Mouse (Mus musculus) limb, embryonic 15.5 days (tissue): ENCODE results near the gene Aldh1a3. TPM values are rescaled to one million over a fixed set of nuclear protein-coding genes. Genes with fewer than 3 reads are reported as not detected.

ENCODE experiments used
- ATAC-seq: fragments of 200-750 bp; cut with Nextera tagmentation; 2 replicates; pipeline ENCODE4 v1.8.0; 2017; ENCODE audit warnings: low read depth, moderate TSS enrichment; ENCODE audit not compliant: insufficient number of reproducible peaks, low FRiP score, low TSS enrichment
- H3K27ac ChIP-seq: fragments of 300-500 bp; sonication (generic); 2 replicates; pipeline ENCODE4 v1.5.1; 2015; ENCODE audit warnings: moderate library complexity, mild to moderate bottlenecking, inconsistent platforms
- H3K27me3 ChIP-seq: fragments of 300-500 bp; sonication (generic); 2 replicates; pipeline ENCODE4 v1.6.1; 2015; ENCODE audit warnings: inconsistent platforms
- H3K36me3 ChIP-seq: fragments of 300-500 bp; sonication (generic); 2 replicates; pipeline ENCODE4 v1.6.1; 2015; ENCODE audit warnings: inconsistent platforms
- H3K4me1 ChIP-seq: fragments of 300-500 bp; sonication (generic); 2 replicates; pipeline ENCODE4 v1.6.1; 2015; ENCODE audit warnings: inconsistent platforms
- H3K4me2 ChIP-seq: fragments of 300-500 bp; sonication (generic); 2 replicates; pipeline ENCODE4 v1.6.1; 2015; ENCODE audit warnings: mild to moderate bottlenecking, inconsistent platforms
- H3K4me3 ChIP-seq: fragments of 300-500 bp; sonication (generic); 2 replicates; pipeline ENCODE4 v1.5.1; 2015; ENCODE audit warnings: mild to moderate bottlenecking, inconsistent platforms
- H3K9ac ChIP-seq: fragments of 300-500 bp; sonication (generic); 2 replicates; pipeline ENCODE4 v1.6.1; 2015; ENCODE audit warnings: inconsistent platforms
- H3K9me3 ChIP-seq: fragments of 300-500 bp; sonication (generic); 2 replicates; pipeline ENCODE4 v1.6.1; 2016; ENCODE audit warnings: inconsistent platforms
- WGBS: fragments of 180-500 bp; shearing (Covaris S2); methylation state at CpG from one replicate; pipeline ENCODE4 v1.1.7; 2015; 5-methylcytosine and 5-hydroxymethylcytosine counted together
- polyA plus RNA-seq: library from polyadenylated mRNA; unstranded; fragments of >200 nt; fragmentation: Nextera tagmentation; extraction: Ambion mirVana; gene quantifications from 2 replicates; pipeline ENCODE4 v1.2.1, GENCODE M21; 2015

Aldh1a3 gene
- polyA plus RNA-seq, 1 experiment from 2014 or later = 9.4 TPM

DNA sequence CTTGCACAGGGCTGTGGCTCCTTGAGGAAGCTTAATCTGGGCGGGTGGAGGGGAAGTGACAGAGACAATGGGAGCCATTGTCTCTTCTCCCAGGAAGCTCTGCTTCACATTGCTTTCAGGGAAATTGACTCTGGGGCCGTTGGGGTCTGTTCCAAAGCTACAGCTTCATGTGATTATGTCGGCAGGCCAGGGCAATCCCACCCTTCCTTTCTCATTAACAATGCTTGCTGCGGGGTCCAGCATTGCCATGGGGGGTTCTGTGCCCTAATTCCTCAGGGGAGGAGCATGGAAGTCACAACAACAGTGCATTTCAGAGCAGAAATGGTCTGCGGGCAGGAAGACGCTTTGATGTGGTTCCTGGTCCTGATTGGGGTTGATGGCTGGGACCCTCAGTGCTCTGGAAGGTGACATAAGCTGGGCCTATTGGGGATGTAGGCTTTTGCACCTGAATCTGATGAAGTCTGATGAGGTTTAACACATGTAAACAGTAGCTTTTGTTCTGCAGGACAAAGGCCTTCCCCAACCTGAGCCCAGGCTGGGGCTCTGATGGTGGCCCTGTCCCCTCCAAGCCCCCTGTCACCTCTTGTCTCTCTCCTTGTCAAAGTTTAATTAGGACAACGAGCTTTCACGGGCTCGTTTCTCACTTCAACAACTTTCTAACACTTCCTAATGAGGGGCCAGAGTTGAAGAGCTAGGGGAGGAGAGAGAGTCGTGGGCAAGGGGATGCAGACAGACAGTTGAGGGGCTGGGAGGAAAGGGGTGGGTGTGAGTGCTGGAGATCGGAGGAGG, 18.0 kb upstream of the Aldh1a3 start:
- Histone ChIP-seq H3K27ac (no peak overlapping the region), H3K4me1 (peaks cover 34% of the 10 kb centered on the region), H3K9me3 (no peaks in the 10 kb centered on the region), H3K4me2 (no peak overlapping the region), H3K27me3 (no peaks in the 10 kb centered on the region), H3K4me3 (no peak overlapping the region), H3K9ac (no peak overlapping the region), H3K36me3 (no peaks in the 10 kb centered on the region)
- no peak for ATAC-seq
- 40% methylated on average over 11 of the region's 11 CpGs for WGBS

GRCm38 (mm10) chr7:66444706-66445105, 17.4 kb upstream of the Aldh1a3 start:
- no peak overlapping the region for H3K27ac ChIP-seq
- no peak for ATAC-seq
- 73% methylated on average over 5 of the region's 5 CpGs for WGBS
- no peak overlapping the region for H3K4me2 ChIP-seq
- no peak overlapping the region for H3K4me3 ChIP-seq
- no peak overlapping the region for H3K9ac ChIP-seq
- peaks cover 28% of the 10 kb centered on the region for H3K4me1 ChIP-seq
- no peaks in the 10 kb centered on the region for H3K9me3 ChIP-seq
- H3K36me3 ChIP-seq = no peaks in the 10 kb centered on the region
- H3K27me3 ChIP-seq = no peaks in the 10 kb centered on the region

DNA sequence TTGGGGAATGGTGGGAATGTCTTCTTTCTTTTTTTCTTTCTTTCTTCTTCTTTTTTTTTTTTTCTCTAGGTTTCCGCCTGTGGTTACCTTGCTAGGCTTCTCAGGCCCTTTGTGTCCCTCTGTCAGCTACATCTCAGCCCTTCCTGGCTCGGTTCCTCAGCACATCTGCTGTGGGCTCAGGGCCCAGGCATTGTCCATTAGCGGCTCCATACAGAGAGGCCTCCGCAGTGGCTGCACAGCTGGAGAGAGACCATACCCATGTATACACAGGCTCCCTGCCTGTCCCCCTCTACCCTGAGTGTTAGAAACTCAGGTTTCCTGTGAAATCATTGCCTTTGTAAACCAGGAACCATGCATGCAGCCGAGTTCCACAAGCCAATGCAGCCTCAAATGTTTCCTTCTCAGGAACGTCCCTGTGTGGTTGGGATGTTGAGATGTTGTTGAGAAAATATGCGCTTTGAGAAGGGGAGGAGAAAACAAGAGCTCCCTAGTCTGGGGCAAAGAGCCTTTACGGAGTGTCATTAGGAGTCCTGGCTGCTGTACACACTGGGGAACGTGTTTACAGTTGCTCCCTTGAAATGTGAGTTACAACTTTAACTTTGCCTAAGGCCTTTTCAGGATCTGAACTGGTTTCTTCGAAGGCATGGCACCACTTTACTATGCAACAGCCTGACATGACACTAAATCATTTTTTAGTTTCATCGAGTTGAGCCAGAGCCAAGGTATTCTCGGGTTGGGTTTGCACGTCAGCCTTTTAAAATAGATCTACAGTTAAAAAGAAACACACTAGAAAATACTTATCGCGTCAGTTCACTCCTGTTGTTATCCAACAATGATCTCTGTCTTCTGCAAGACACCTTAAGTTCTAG, 15.4 kb upstream of the Aldh1a3 start:
- no peak overlapping the region for H3K4me3 ChIP-seq
- no peak overlapping the region for H3K9ac ChIP-seq
- no peak overlapping the region for H3K4me2 ChIP-seq
- peaks cover 35% of the 10 kb centered on the region for H3K4me1 ChIP-seq
- 28% methylated on average over 15 of the region's 15 CpGs for WGBS
- no peaks in the 10 kb centered on the region for H3K9me3 ChIP-seq
- peak overlapping the region; percentile 67 for H3K27ac ChIP-seq
- no peaks in the 10 kb centered on the region for H3K36me3 ChIP-seq
- no peaks in the 10 kb centered on the region for H3K27me3 ChIP-seq
- no peak for ATAC-seq

DNA sequence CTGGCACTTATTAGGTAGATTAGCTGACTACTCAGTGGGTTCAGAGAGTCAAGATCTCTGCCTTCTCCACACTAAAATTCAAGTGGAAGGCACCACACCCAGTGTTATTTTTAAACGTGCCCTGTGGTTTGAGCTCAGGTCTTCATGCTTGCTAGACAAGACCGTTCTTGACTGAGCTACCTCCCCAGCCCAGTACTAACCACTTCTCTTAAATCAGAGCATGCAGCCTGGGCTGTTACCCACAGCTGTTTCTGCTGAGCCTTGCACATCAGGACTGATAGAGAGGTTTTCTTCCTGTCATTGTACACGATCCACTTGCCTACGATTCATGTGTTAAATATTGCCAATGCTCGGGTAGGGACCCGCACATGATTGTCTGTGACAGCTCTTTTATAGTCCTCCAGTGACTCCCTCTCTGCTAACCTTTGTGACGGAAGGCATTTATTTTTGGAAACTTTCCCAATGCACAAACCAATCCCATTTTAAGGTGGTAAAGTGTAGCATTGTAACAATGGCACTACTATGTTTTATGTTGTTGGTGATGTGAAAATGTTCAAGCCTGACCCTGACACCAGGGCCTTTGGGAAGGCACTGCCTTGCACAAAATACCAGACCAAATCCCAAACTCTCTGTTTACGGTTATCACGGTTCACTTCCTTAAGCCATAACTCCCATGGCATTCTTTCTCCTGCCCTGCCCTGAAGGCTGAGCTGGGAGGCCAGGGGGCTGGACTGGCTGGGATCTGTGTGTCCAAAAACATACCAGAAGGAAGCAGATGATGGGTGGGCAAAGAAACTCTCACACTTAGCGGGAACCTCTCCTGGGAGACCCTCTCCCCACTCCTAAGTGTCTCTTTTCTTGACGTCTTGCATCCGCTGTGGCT, 11.7 kb upstream of the Aldh1a3 start:
- H3K4me1 ChIP-seq = peaks cover 26% of the 10 kb centered on the region
- no peak overlapping the region for H3K4me3 ChIP-seq
- no peaks in the 10 kb centered on the region for H3K36me3 ChIP-seq
- no peak overlapping the region for H3K4me2 ChIP-seq
- H3K27me3 ChIP-seq = 0 out of 2 replicates have a peak, but pooled peaks cover 2% of the 10 kb centered on the region
- ATAC-seq = no peak
- no peak overlapping the region for H3K9ac ChIP-seq
- H3K27ac ChIP-seq = no peak overlapping the region
- H3K9me3 ChIP-seq = no peaks in the 10 kb centered on the region
- WGBS = 49% methylated on average over 12 of the region's 12 CpGs

DNA sequence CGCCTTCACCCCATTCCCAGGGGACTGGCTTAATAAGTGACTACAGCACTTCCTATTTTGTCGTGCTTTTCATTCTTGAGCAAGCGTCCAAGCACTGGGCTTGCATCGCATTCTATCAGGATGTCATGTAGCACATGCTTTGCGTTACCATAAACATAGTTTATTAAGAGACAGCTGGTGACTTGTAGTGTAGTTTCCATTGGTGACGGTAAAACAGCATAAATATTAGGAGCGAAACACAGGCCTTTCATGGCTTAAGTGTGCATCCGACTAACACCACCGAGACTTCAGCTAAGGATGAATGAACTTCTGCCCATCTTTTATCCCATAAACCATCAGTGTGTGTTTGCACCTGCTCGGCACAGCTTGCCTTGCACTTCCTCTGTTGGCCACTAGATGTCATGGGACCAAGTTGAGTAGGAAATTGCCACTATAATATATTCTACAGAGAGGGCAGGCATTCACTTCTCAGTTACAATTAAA, 7.2 kb upstream of the Aldh1a3 start:
- Histone ChIP-seq H3K9me3 (no peaks in the 10 kb centered on the region), H3K27ac (no peak overlapping the region), H3K36me3 (no peaks in the 10 kb centered on the region), H3K4me3 (no peak overlapping the region), H3K4me2 (no peak overlapping the region), H3K27me3 (peaks cover 8% of the 10 kb centered on the region), H3K9ac (no peak overlapping the region), H3K4me1 (0 out of 2 replicates have a peak, but pooled peaks cover 7% of the 10 kb centered on the region)
- 35% methylated on average over 10 of the region's 10 CpGs for WGBS
- no peak for ATAC-seq

GRCm38 (mm10) chr7:66427053-66427436, 272 bp downstream of the Aldh1a3 start:
- ATAC-seq = no peak

GRCm38 (mm10) chr7:66421903-66422302, 5.4 kb downstream of the Aldh1a3 start:
- Histone ChIP-seq H3K27ac (no peak overlapping the region), H3K4me2 (no peak overlapping the region), H3K36me3 (no peaks in the 10 kb centered on the region), H3K27me3 (peaks cover 25% of the 10 kb centered on the region), H3K9ac (no peak overlapping the region), H3K9me3 (no peaks in the 10 kb centered on the region), H3K4me3 (no peak overlapping the region), H3K4me1 (peaks cover 6% of the 10 kb centered on the region)
- WGBS = 65% methylated on average over 8 of the region's 8 CpGs
- ATAC-seq = no peak

More at GRCm38 (mm10) chr7:66427053-66427436, 272 bp downstream of the Aldh1a3 start:
- H3K9ac ChIP-seq = no peak overlapping the region
- H3K4me2 ChIP-seq = peak overlapping the region; percentile 97
- peaks cover 56% of the 10 kb centered on the region for H3K27me3 ChIP-seq
- peak overlapping the region; percentile 50 for H3K4me3 ChIP-seq
- peaks cover 21% of the 10 kb centered on the region for H3K4me1 ChIP-seq
- no peaks in the 10 kb centered on the region for H3K9me3 ChIP-seq
- 4% methylated on average over 21 of the region's 23 CpGs for WGBS
- no peaks in the 10 kb centered on the region for H3K36me3 ChIP-seq
- H3K27ac ChIP-seq = no peak overlapping the region

DNA sequence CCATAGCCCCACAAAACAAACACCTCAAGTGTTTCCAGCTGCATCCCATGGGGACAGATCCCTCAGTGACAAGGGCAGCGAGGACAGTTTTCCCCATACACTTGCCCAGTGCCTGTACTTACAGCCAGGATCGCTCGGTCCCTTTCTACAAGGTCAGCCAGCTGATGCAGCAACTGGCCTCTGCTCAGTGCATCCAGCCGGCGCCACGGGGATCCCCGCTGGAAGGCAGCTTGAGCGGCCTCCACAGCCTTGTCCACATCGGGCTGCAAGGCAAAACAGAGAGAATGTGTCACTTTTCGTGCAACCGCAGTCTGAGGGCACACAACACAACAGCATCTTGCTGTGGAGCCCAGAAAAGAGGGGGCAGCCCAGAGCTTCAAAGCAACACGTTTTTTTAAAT, 8.3 kb downstream of the Aldh1a3 start:
- WGBS = 55% methylated on average over 12 of the region's 12 CpGs

GRCm38 (mm10) chr7:66416829-66417228, 10.5 kb downstream of the Aldh1a3 start:
- no peak for ATAC-seq
- H3K4me3 ChIP-seq = no peak overlapping the region
- H3K4me2 ChIP-seq = no peak overlapping the region
- no peaks in the 10 kb centered on the region for H3K9me3 ChIP-seq
- H3K4me1 ChIP-seq = no peaks in the 10 kb centered on the region
- H3K27me3 ChIP-seq = 0 out of 2 replicates have a peak, but pooled peaks cover 3% of the 10 kb centered on the region
- 77% methylated on average over 4 of the region's 4 CpGs for WGBS
- no peak overlapping the region for H3K27ac ChIP-seq
- H3K9ac ChIP-seq = no peak overlapping the region
- H3K36me3 ChIP-seq = no peaks in the 10 kb centered on the region

More for the DNA sequence above, 8.3 kb downstream of the Aldh1a3 start:
- H3K27me3 ChIP-seq = no peaks in the 10 kb centered on the region
- no peak overlapping the region for H3K9ac ChIP-seq
- H3K27ac ChIP-seq = no peak overlapping the region
- H3K9me3 ChIP-seq = no peaks in the 10 kb centered on the region
- no peak for ATAC-seq
- H3K4me2 ChIP-seq = no peak overlapping the region
- no peak overlapping the region for H3K4me3 ChIP-seq
- no peaks in the 10 kb centered on the region for H3K4me1 ChIP-seq
- no peaks in the 10 kb centered on the region for H3K36me3 ChIP-seq

DNA sequence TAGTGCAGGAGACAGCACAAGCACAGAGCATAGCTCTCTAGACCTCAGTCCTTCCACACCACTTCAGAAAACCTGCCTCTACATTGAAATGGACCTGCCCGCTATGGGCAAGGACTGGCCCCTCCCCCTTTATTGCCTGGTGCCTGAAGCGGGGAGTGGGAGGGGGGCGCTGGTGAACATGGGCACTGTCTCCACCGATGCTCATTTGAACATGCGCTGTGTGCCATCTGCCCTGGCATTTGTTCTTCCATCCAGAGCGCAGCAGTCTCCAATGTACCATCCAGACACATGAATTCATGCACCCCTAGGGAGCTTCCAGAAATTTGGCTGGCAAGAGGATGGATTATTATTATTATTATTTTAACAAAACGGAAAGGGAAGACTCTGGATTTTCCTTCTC, 14.2 kb downstream of the Aldh1a3 start:
- no peak for ATAC-seq
- no peak overlapping the region for H3K4me2 ChIP-seq
- H3K27me3 ChIP-seq = 0 out of 2 replicates have a peak, but pooled peaks cover 6% of the 10 kb centered on the region
- no peaks in the 10 kb centered on the region for H3K36me3 ChIP-seq
- H3K4me1 ChIP-seq = no peaks in the 10 kb centered on the region; the same call in 1 of the 2 replicates
- no peak overlapping the region for H3K27ac ChIP-seq
- 73% methylated on average over 7 of the region's 7 CpGs for WGBS
- H3K4me3 ChIP-seq = no peak overlapping the region
- H3K9me3 ChIP-seq = no peaks in the 10 kb centered on the region
- H3K9ac ChIP-seq = no peak overlapping the region

GRCm38 (mm10) chr7:66409433-66409832, 17.9 kb downstream of the Aldh1a3 start:
- Histone ChIP-seq H3K4me3 (no peak overlapping the region), H3K4me1 (peaks cover 18% of the 10 kb centered on the region), H3K27me3 (0 out of 2 replicates have a peak, but pooled peaks cover 6% of the 10 kb centered on the region), H3K36me3 (no peaks in the 10 kb centered on the region), H3K4me2 (no peak overlapping the region), H3K27ac (no peak overlapping the region), H3K9me3 (no peaks in the 10 kb centered on the region), H3K9ac (no peak overlapping the region)
- no peak for ATAC-seq
- 72% methylated on average over 6 of the region's 6 CpGs for WGBS
